10 mouse cellular contexts compared by ENCODE assay signal in genomic region chr6:122719942-122720341, GRCm38 (mm10). TPM values are rescaled to one million over a fixed set of nuclear protein-coding genes. Genes with fewer than 3 reads are reported as not detected.
DNase-seq lines count a peak whose midpoint lies in the region; ATAC-seq and TF ChIP-seq lines count a peak whose summit lies in the region.
"Had no signal": no experiment of that assay in that cellular context is flagged by ENCODE, and none has a peak within 500 bp of the region (broad histone marks: within the 10 kb centered on the region; RNA-seq: fewer than 3 reads in every experiment).

No protein-coding gene starts in this region.

- peak; percentile 63 for TF ChIP-seq RAD21 in MEL (IDR thresholded peaks at IDR 0.05; ENCODE audit: low read depth, low read length)

- 33% methylated on average over 2 of the region's 2 CpGs for WGBS in hindbrain, embryonic 10.5 days
- WGBS in hindbrain, embryonic 13.5 days: 34% methylated on average over 2 of the region's 2 CpGs
- WGBS in cerebellum, adult 2 months: 20% methylated on average over 2 of the region's 2 CpGs

- no peak overlapping the region for H3K4me2 ChIP-seq in hindbrain, embryonic 13.5 days
- H3K4me2 ChIP-seq: limb, embryonic 15.5 days; stomach, embryonic 15.5 days had no signal

- H3K4me3 ChIP-seq in hindbrain, embryonic 10.5 days: no peak overlapping the region
- H3K4me3 ChIP-seq in hindbrain, embryonic 13.5 days: no peak overlapping the region
- no peak overlapping the region for H3K4me3 ChIP-seq in MEL (ENCODE audit: control insufficient read depth in 1 of 2, insufficient read depth in 1 of 2, low read depth in 2 of 2, low read length in 2 of 2)
- H3K4me3 ChIP-seq in cerebellum, adult 2 months (replicated peaks; ENCODE audit: insufficient read depth, low read depth, low read length): no peak overlapping the region
- H3K4me3 ChIP-seq: limb, embryonic 15.5 days; stomach, embryonic 15.5 days had no signal

- DNase-seq in hindbrain, embryonic 10.5 days (ENCODE audit: low spot score): peak; percentile 62
- peak; percentile 77 for DNase-seq in MEL (ENCODE audit: low read depth, low spot score)
- DNase-seq in cerebellum, adult 2 months: peak; percentile 38 to 65
- DNase-seq in forelimb bud, embryonic 11.5 days (ENCODE audit: low read depth, low spot score): peak; percentile 45
- DNase-seq in kidney, postnatal 25 days: peak; percentile 62 to 84
- peak; percentile 70 for DNase-seq in lung, postnatal 10 days
- DNase-seq in spleen, postnatal 10 days (ENCODE audit: low spot score in 2 of 2): peak; percentile 22 to 71

- TF ChIP-seq EP300 in MEL (IDR thresholded peaks at IDR 0.05; ENCODE audit: low read depth in 1 of 2, low read length in 2 of 2): no peak

- H3K9ac ChIP-seq in hindbrain, embryonic 13.5 days: no peak overlapping the region
- no peak overlapping the region for H3K9ac ChIP-seq in MEL (ENCODE audit: control insufficient read depth, low read depth, low read length, poor library complexity, severe bottlenecking)
- H3K9ac ChIP-seq: limb, embryonic 15.5 days; stomach, embryonic 15.5 days had no signal

- no peaks in the 10 kb centered on the region for H3K27me3 ChIP-seq in hindbrain, embryonic 10.5 days (ENCODE audit: insufficient read depth, poor library complexity, severe bottlenecking)
- no peaks in the 10 kb centered on the region for H3K27me3 ChIP-seq in hindbrain, embryonic 13.5 days
- H3K27me3 ChIP-seq in MEL (ENCODE audit: control insufficient read depth in 1 of 2, insufficient read depth in 2 of 2, low read length in 2 of 2): no peaks in the 10 kb centered on the region
- H3K27me3 ChIP-seq in cerebellum, adult 2 months (ENCODE audit: control insufficient read depth, insufficient read depth, low read length): no peaks in the 10 kb centered on the region
- H3K27me3 ChIP-seq: limb, embryonic 15.5 days; stomach, embryonic 15.5 days had no signal

- TF ChIP-seq POLR2A in MEL (IDR thresholded peaks at IDR 0.05; ENCODE audit: control insufficient read depth in 1 of 2, insufficient read depth in 1 of 2, low read depth in 1 of 2, low read length in 2 of 2, poor library complexity in 1 of 2): no peak
- TF ChIP-seq POLR2A in cerebellum, adult 2 months (IDR thresholded peaks at IDR 0.05; ENCODE audit: borderline replicate concordance, insufficient read depth, low read length): no peak

- H3K36me3 ChIP-seq in hindbrain, embryonic 10.5 days: no peaks in the 10 kb centered on the region
- H3K36me3 ChIP-seq in hindbrain, embryonic 13.5 days: no peaks in the 10 kb centered on the region
- no peaks in the 10 kb centered on the region; a peak in 1 of 4 replicates for H3K36me3 ChIP-seq in MEL (ENCODE audit: control insufficient read depth in 1 of 2, insufficient read depth in 2 of 2, low read length in 2 of 2)
- H3K36me3 ChIP-seq: limb, embryonic 15.5 days; stomach, embryonic 15.5 days had no signal

- ATAC-seq in hindbrain, embryonic 13.5 days (ENCODE audit: low FRiP score): no peak

- no peaks in the 10 kb centered on the region for H3K9me3 ChIP-seq in hindbrain, embryonic 10.5 days
- no peaks in the 10 kb centered on the region for H3K9me3 ChIP-seq in hindbrain, embryonic 13.5 days
- no peaks in the 10 kb centered on the region for H3K9me3 ChIP-seq in MEL (replicated peaks; ENCODE audit: insufficient read depth, low read length)
- H3K9me3 ChIP-seq: limb, embryonic 15.5 days; stomach, embryonic 15.5 days had no signal

- H3K27ac ChIP-seq in hindbrain, embryonic 10.5 days: no peak overlapping the region
- H3K27ac ChIP-seq in hindbrain, embryonic 13.5 days: no peak overlapping the region
- no peak overlapping the region for H3K27ac ChIP-seq in MEL (ENCODE audit: control insufficient read depth, low read depth, low read length)
- H3K27ac ChIP-seq in cerebellum, adult 2 months (ENCODE audit: insufficient read depth, low read length): no peak overlapping the region
- H3K27ac ChIP-seq: limb, embryonic 15.5 days; stomach, embryonic 15.5 days had no signal

- H3K4me1 ChIP-seq in hindbrain, embryonic 10.5 days (replicated peaks): peaks cover 12% of the 10 kb centered on the region
- H3K4me1 ChIP-seq in hindbrain, embryonic 13.5 days (replicated peaks): peaks cover 11% of the 10 kb centered on the region
- peaks cover 0 to 7% of the 10 kb centered on the region in 2 experiments; a peak in 2 of 4 replicates for H3K4me1 ChIP-seq in MEL (ENCODE audit: control insufficient read depth in 1 of 2, insufficient read depth in 2 of 2, low read length in 2 of 2)
- H3K4me1 ChIP-seq in cerebellum, adult 2 months (ENCODE audit: control insufficient read depth, insufficient read depth, low read length): no peaks in the 10 kb centered on the region
- H3K4me1 ChIP-seq: limb, embryonic 15.5 days; stomach, embryonic 15.5 days had no signal

- H3K79me2 ChIP-seq in MEL (ENCODE audit: control insufficient read depth, insufficient read depth, low read length, poor library complexity): no peaks in the 10 kb centered on the region

- peak; percentile 79 to 93 (median 86) for TF ChIP-seq CTCF in MEL (IDR thresholded peaks at IDR 0.05 in 2 of 3, conservative IDR thresholded peaks at IDR 0.05 in 1 of 3; ENCODE audit: control insufficient read depth in 1 of 3, insufficient read depth in 1 of 3, low read depth in 2 of 3, low read length in 3 of 3, poor library complexity in 1 of 3, severe bottlenecking in 1 of 3)
- peak; percentile 72; the same call in 1 of the 2 replicates for TF ChIP-seq CTCF in cerebellum, adult 2 months (IDR thresholded peaks at IDR 0.05; ENCODE audit: borderline replicate concordance, insufficient read depth, low read depth, low read length)

TF ChIP-seq in MEL, 35 proteins besides CTCF, POLR2A, EP300 and RAD21:
- TF ChIP-seq ETS1 (IDR thresholded peaks at IDR 0.05; ENCODE audit: low read depth, low read length) (no peak), SMC3 (IDR thresholded peaks at IDR 0.05; ENCODE audit: low read depth, low read length) (peak; percentile 56)
TF ChIP-seq in MEL: peak in this region for 1.

RNA-seq across cellular contexts. Expression of gene Nanog, which starts 12.7 kb away (rescaled TPM):
- 0.12 and 0.24 TPM in 2 replicates for polyA plus RNA-seq in hindbrain, embryonic 10.5 days (2016; fragmentation: Nextera tagmentation; extraction: Ambion mirVana)
- 0.21 and 0.22 TPM in 2 replicates for polyA plus RNA-seq in hindbrain, embryonic 13.5 days (2015; fragmentation: Nextera tagmentation; extraction: Ambion mirVana)
- not detected in 2 replicates for total RNA-seq in MEL (2012; rRNA removed)
- under 1 TPM in 1 of 2 experiments, not detected in 1; 0.63 TPM for polyA plus RNA-seq in MEL (2012; ENCODE audit: insufficient read depth in 1 of 2, insufficient read length in 2 of 2, low read depth in 1 of 2, low replicate concordance in 2 of 2, missing spikeins in 1 of 2)
- polyA plus RNA-seq in cerebellum, adult 2 months (2012; rRNA removed): 0.07 and 0.13 TPM in 2 replicates
